Comparison of ENCODE assay signal across 30 mouse cellular contexts in the genomic region with DNA sequence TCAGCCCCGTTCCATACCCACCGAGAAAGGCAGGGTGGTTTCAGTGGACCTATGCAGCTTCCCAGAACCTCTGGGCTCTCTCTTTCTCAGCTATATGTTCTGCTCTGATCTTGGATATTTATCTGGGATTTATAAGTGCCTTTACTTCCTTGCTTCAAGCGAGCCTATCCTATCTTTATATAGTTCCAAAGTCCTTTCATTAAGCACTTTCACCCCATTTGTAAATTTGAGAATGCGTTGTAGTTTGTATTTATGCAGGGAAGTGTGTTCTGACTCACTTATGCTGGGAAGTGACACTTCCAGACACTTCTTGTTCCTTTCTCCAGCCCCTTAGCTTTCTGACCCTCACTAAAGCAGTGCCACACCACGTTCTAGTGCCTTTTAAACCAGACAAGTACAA. TPM values are rescaled to one million over a fixed set of nuclear protein-coding genes. Genes with fewer than 3 reads are reported as not detected.
"Had no signal": no experiment of that assay in that cellular context is flagged by ENCODE, and none has a peak within 500 bp of the region (broad histone marks: within the 10 kb centered on the region; RNA-seq: fewer than 3 reads in every experiment).

A gene (minus strand): TSS at position 101 of the 400 bp plus-strand sequence.

- H3K27me3 ChIP-seq: limb, embryonic 12.5 days; limb, embryonic 15.5 days; lung, embryonic 15.5 days; midbrain, embryonic 12.5 days; midbrain, embryonic 15.5 days; neural tube, embryonic 12.5 days; neural tube, embryonic 15.5 days had no signal

- H3K9me3 ChIP-seq: limb, embryonic 12.5 days; limb, embryonic 15.5 days; lung, embryonic 15.5 days; midbrain, embryonic 12.5 days; midbrain, embryonic 15.5 days; neural tube, embryonic 12.5 days; neural tube, embryonic 15.5 days had no signal

- H3K4me2 ChIP-seq: limb, embryonic 12.5 days; limb, embryonic 15.5 days; liver, embryonic 11.5 days; lung, embryonic 15.5 days; midbrain, embryonic 12.5 days; midbrain, embryonic 15.5 days; neural tube, embryonic 12.5 days; neural tube, embryonic 15.5 days had no signal

- H3K27ac ChIP-seq: limb, embryonic 12.5 days; limb, embryonic 15.5 days; liver, embryonic 14.5 days; lung, embryonic 15.5 days; midbrain, embryonic 12.5 days; midbrain, embryonic 15.5 days; neural tube, embryonic 12.5 days; neural tube, embryonic 15.5 days had no signal

- H3K4me3 ChIP-seq: limb, embryonic 12.5 days; limb, embryonic 15.5 days; lung, embryonic 15.5 days; midbrain, embryonic 12.5 days; midbrain, embryonic 15.5 days; neural tube, embryonic 12.5 days; neural tube, embryonic 15.5 days had no signal

- H3K36me3 ChIP-seq: limb, embryonic 12.5 days; limb, embryonic 15.5 days; lung, embryonic 15.5 days; midbrain, embryonic 12.5 days; midbrain, embryonic 15.5 days; neural tube, embryonic 12.5 days; neural tube, embryonic 15.5 days had no signal

- H3K9ac ChIP-seq: limb, embryonic 12.5 days; limb, embryonic 15.5 days; liver, embryonic 14.5 days; liver, postnatal 0 days; lung, embryonic 15.5 days; midbrain, embryonic 12.5 days; midbrain, embryonic 15.5 days; neural tube, embryonic 12.5 days; neural tube, embryonic 15.5 days had no signal

- DNase-seq: kidney, adult 18-20 months; kidney, adult 9 months; kidney, postnatal 25 days; left cerebral cortex, postnatal 4 days; liver, postnatal 0 days; lung, postnatal 10 days; lung, postnatal 36 days; right cerebral cortex, adult 18-20 months; right cerebral cortex, postnatal 25 days; thymus, postnatal 25 days had no signal

- ATAC-seq: inflammation-experienced regulatory T-cells, adult 6 months; liver, postnatal 0 days; midbrain, embryonic 15.5 days had no signal

- H3K4me1 ChIP-seq: limb, embryonic 15.5 days; lung, embryonic 15.5 days; midbrain, embryonic 12.5 days; midbrain, embryonic 15.5 days; neural tube, embryonic 12.5 days; neural tube, embryonic 15.5 days had no signal

RNA-seq across cellular contexts. Expression of the gene that starts here (rescaled TPM):
- total RNA-seq: layer of hippocampus, adult 8-10 months; layer of hippocampus, postnatal 10 days; left cerebral cortex, adult 8-10 months; left cerebral cortex, postnatal 14 days; left cerebral cortex, postnatal 4 days; megakaryocyte progenitor cell, adult 5-6 weeks had no signal
- polyA plus RNA-seq: inflammation-experienced regulatory T-cells, adult 6 months; kidney, embryonic 16.5 days; limb, embryonic 12.5 days; limb, embryonic 15.5 days; liver, embryonic 11.5 days; liver, embryonic 14.5 days; liver, postnatal 0 days; lung, embryonic 15.5 days; midbrain, embryonic 12.5 days; midbrain, embryonic 15.5 days; neural tube, embryonic 12.5 days; neural tube, embryonic 15.5 days; spleen, adult 2 months; stomach, embryonic 14.5 days; thymus, postnatal 0 days; urinary bladder, adult 2 months had no signal
